Mouse (Mus musculus): ENCODE measurements at regions not wholly inside any gene's neighbourhood (a gene's known extent, or its start where the extent isn't known, plus 50 kb on each side); places are given as distances from the start of the nearest gene placed in this dataset.

DNA sequence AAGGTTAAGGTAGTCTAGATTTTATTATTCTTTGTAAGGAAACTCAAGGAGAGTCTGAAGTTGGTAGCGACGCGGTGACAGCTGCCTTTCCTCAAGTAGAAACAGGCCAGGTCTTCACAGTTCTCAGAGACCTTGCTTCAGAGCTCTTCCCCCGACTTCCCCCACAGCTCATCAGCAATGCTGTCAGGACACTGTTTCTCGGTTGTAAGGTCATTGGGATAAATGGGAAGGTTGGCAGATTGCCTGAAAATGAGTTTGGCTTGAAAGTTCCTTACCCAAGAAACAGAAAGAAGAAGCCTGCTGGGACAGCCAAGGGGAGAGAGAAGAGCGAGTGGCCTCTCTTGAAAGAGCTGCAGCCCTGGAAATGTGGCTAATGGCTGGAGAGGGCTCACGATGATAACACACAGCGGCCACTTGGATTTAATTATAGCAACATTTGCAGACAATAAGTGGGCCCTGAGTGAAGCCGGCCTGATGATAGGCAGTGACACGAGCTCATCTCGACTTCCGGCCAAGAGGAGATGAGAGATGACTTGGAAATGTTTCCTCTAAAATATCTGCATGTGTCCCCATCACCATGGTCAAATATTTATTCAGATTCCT lies 150.3 kb downstream of the Tmem38b start:
- H3K4me3 ChIP-seq (ENCODE audit: insufficient read depth, low read depth, low read length) = no peak overlapping the region
- H3K36me3 ChIP-seq (ENCODE audit: control insufficient read depth, insufficient read depth, low read length) = no peaks in the 10 kb centered on the region
- peak; percentile 34 for DNase-seq
- H3K27me3 ChIP-seq (replicated peaks; ENCODE audit: control insufficient read depth, insufficient read depth, low read length) = no peaks in the 10 kb centered on the region
- H3K27ac ChIP-seq (ENCODE audit: insufficient read depth, low read depth, low read length) = no peak overlapping the region
- no peaks in the 10 kb centered on the region for H3K4me1 ChIP-seq (ENCODE audit: control insufficient read depth, insufficient read depth, low read length)
- WGBS = 57% methylated on average over 12 of the region's 12 CpGs
- no peak for TF ChIP-seq CTCF (conservative IDR thresholded peaks at IDR 0.05; ENCODE audit: insufficient read depth, insufficient read length, low read depth, low read length)
- TF ChIP-seq POLR2A (IDR thresholded peaks at IDR 0.05; ENCODE audit: low read depth, low read length) = no peak

- H3K36me3 ChIP-seq (ENCODE audit: control insufficient read depth, insufficient read depth, low read length) = no peaks in the 10 kb centered on the region
- DNase-seq = no peak
- TF ChIP-seq CTCF (conservative IDR thresholded peaks at IDR 0.05; ENCODE audit: insufficient read depth, insufficient read length, low read depth, low read length) = no peak
- TF ChIP-seq POLR2A (IDR thresholded peaks at IDR 0.05; ENCODE audit: low read depth, low read length) = no peak
- 65% methylated on average over 8 of the region's 8 CpGs for WGBS
- H3K27ac ChIP-seq (ENCODE audit: insufficient read depth, low read depth, low read length) = no peak overlapping the region
- H3K4me1 ChIP-seq (ENCODE audit: control insufficient read depth, insufficient read depth, low read length) = no peaks in the 10 kb centered on the region
- no peaks in the 10 kb centered on the region for H3K27me3 ChIP-seq (replicated peaks; ENCODE audit: control insufficient read depth, insufficient read depth, low read length)
- no peak overlapping the region for H3K4me3 ChIP-seq (ENCODE audit: insufficient read depth, low read depth, low read length)
Measured at GRCm38 (mm10) chr4:53986519-53987301, 160.9 kb downstream of the Tmem38b start.

DNA sequence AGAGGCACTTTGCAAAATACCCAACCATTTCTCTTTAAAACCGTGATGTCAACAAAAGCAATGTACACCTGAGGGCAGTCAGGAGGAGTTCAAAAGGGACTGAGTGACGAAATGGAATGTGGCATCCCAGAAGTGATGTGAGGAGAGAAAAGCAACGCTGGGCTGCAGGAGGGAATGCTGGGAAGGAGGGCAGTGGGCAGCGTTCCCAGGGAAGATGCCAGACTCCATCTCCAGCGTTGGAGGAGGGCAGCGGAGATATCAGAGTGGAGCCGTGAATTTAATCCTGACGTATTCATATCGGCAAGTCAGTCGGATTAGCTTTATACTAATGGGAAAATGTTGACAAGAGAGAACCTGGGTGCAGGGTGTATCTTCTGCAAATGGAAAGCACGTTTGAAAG lies 161.7 kb downstream of the Tmem38b start:
- WGBS = 84% methylated on average over 11 of the region's 11 CpGs
- Histone ChIP-seq H3K4me1 (ENCODE audit: control insufficient read depth, insufficient read depth, low read length) (no peaks in the 10 kb centered on the region), H3K4me3 (ENCODE audit: insufficient read depth, low read depth, low read length) (no peak overlapping the region), H3K36me3 (ENCODE audit: control insufficient read depth, insufficient read depth, low read length) (no peaks in the 10 kb centered on the region), H3K27me3 (replicated peaks; ENCODE audit: control insufficient read depth, insufficient read depth, low read length) (no peaks in the 10 kb centered on the region), H3K27ac (ENCODE audit: insufficient read depth, low read depth, low read length) (no peak overlapping the region)
- TF ChIP-seq POLR2A (IDR thresholded peaks at IDR 0.05; ENCODE audit: low read depth, low read length) (no peak), CTCF (conservative IDR thresholded peaks at IDR 0.05; ENCODE audit: insufficient read depth, insufficient read length, low read depth, low read length) (no peak)
- no peak for DNase-seq

DNA sequence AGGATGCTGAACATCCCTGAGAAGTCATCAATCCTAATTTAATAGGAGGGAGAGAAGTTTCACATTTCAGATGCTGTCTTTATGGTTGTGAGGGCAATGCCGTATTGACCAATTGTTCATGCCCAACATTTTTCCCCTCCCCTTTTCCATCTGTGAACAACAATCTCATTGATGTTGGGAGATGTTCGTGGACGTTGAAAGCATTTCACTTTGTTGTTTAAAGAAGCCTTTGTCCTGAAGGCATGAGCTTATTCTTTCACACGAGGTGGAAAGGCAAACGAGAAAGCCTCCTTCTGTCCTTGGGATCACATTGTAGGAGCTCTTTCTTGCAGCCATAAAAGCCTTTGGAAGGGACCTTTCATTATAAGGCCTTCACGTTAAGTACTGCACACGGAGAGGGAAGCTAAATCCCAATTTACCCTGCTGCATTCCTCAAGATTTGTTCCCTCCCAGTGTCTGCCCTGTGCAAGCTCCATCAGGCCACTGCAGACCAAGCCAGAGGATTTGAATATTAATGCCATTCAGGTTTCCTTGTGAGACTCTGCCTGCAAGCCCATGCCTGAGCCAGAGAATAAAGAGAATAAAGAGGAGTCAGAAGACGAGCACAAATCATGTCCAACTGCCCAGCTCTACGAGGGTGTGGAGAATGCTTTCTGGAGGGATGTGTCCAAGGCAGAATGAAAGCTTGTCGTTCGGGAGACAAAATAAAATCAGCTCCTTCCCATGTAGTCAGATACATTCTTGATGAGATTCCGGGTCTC lies 195.4 kb downstream of the Tmem38b start:
- TF ChIP-seq CTCF (conservative IDR thresholded peaks at IDR 0.05; ENCODE audit: insufficient read depth, insufficient read length, low read depth, low read length) (no peak), POLR2A (IDR thresholded peaks at IDR 0.05; ENCODE audit: low read depth, low read length) (no peak)
- H3K27me3 ChIP-seq (replicated peaks; ENCODE audit: control insufficient read depth, insufficient read depth, low read length) = no peaks in the 10 kb centered on the region
- no peak overlapping the region for H3K27ac ChIP-seq (ENCODE audit: insufficient read depth, low read depth, low read length)
- no peaks in the 10 kb centered on the region for H3K4me1 ChIP-seq (ENCODE audit: control insufficient read depth, insufficient read depth, low read length)
- no peak for DNase-seq
- H3K36me3 ChIP-seq (ENCODE audit: control insufficient read depth, insufficient read depth, low read length) = no peaks in the 10 kb centered on the region
- 29% methylated on average over 12 of the region's 12 CpGs for WGBS
- no peak overlapping the region for H3K4me3 ChIP-seq (ENCODE audit: insufficient read depth, low read depth, low read length)

GRCm38 (mm10) chr4:54021861-54022385 lies 196.1 kb downstream of the Tmem38b start:
- Histone ChIP-seq H3K27ac (ENCODE audit: insufficient read depth, low read depth, low read length) (no peak overlapping the region), H3K4me3 (ENCODE audit: insufficient read depth, low read depth, low read length) (no peak overlapping the region), H3K36me3 (ENCODE audit: control insufficient read depth, insufficient read depth, low read length) (no peaks in the 10 kb centered on the region), H3K27me3 (replicated peaks; ENCODE audit: control insufficient read depth, insufficient read depth, low read length) (no peaks in the 10 kb centered on the region), H3K4me1 (ENCODE audit: control insufficient read depth, insufficient read depth, low read length) (no peaks in the 10 kb centered on the region)
- no peak for DNase-seq
- 51% methylated on average over 6 of the region's 6 CpGs for WGBS
- TF ChIP-seq CTCF (conservative IDR thresholded peaks at IDR 0.05; ENCODE audit: insufficient read depth, insufficient read length, low read depth, low read length) (no peak), POLR2A (IDR thresholded peaks at IDR 0.05; ENCODE audit: low read depth, low read length) (no peak)

- WGBS = 79% methylated on average over 3 of the region's 3 CpGs
- Histone ChIP-seq H3K4me1 (ENCODE audit: control insufficient read depth, insufficient read depth, low read length) (no peaks in the 10 kb centered on the region), H3K4me3 (ENCODE audit: insufficient read depth, low read depth, low read length) (no peak overlapping the region), H3K27me3 (replicated peaks; ENCODE audit: control insufficient read depth, insufficient read depth, low read length) (no peaks in the 10 kb centered on the region), H3K36me3 (ENCODE audit: control insufficient read depth, insufficient read depth, low read length) (no peaks in the 10 kb centered on the region), H3K27ac (ENCODE audit: insufficient read depth, low read depth, low read length) (no peak overlapping the region)
- TF ChIP-seq POLR2A (IDR thresholded peaks at IDR 0.05; ENCODE audit: low read depth, low read length) (no peak), CTCF (conservative IDR thresholded peaks at IDR 0.05; ENCODE audit: insufficient read depth, insufficient read length, low read depth, low read length) (no peak)
- DNase-seq = no peak
Measured at GRCm38 (mm10) chr4:54026919-54027318, 201.1 kb downstream of the Tmem38b start.

Measured in kidney, adult 2 months (tissue).